20 mouse cellular contexts compared by ENCODE assay signal in the genomic region with DNA sequence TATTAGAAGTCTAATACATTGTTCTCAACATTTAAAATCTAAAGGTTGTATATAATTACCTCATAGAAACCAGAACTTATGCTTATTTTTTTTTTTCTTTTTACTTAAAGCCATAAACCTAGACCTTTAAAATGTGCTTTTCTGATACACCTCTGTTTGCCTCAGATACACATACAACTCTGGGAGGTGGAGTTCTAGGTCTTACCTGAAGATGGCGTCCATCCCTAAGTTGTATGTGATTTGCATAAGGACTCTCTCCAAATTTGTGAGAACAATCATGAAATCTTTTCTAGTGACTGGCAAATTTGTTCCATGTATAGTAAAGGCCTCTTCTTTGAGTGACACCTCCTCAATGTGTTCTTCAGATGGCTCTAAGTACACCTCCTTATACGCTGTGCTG.
A peak's percentile ranks its signal among the peaks of the same experiment; 100 is the strongest.
DNase-seq lines count a peak whose midpoint lies in the region; ATAC-seq lines count a peak whose summit lies in the region.
"Had no signal": no experiment of that assay in that cellular context is flagged by ENCODE, and none has a peak within 500 bp of the region (broad histone marks: within the 10 kb centered on the region; RNA-seq: fewer than 3 reads in every experiment).

No protein-coding gene starts in this region.

- DNase-seq in kidney, adult 9 months = peak; percentile 36
- DNase-seq in kidney, postnatal 4 days = no peak
- peak; percentile 22 for DNase-seq in 3T3-L1 (ENCODE audit: low read depth, low spot score)
- DNase-seq in 416B (ENCODE audit: low read depth) = peak; percentile 1
- DNase-seq in ZHBTc4 (ENCODE audit: low read depth, low spot score) = peak; percentile 7
- DNase-seq: adrenal gland, postnatal 25 days; cerebellum, adult 11 months; cerebellum, adult 9-11 months; gastrocnemius, postnatal 36 days; left cerebral cortex, postnatal 4 days; lung, postnatal 36 days; midbrain, embryonic 14.5 days; retina, postnatal 1 day; thymus, adult 18-20 months; thymus, postnatal 4 days had no signal

- no peak for ATAC-seq in megakaryocyte progenitor cell, adult 5-6 weeks (replicated peaks; ENCODE audit: poor library complexity)
- no peak for ATAC-seq in erythroblast, adult 5-6 weeks (replicated peaks; ENCODE audit: low FRiP score, poor library complexity, severe bottlenecking)
- ATAC-seq: forebrain, embryonic 15.5 days; hindbrain, embryonic 16.5 days; intestine, embryonic 16.5 days had no signal

Comparison
In these comparisons a context has a peak if more than half of its experiments do, and no peak if none do; other contexts are left out.
1. DNase-seq: peak in kidney, adult 9 months (single experiment), 3T3-L1 (single experiment), 416B (single experiment) and ZHBTc4 (single experiment); none in kidney, postnatal 4 days (0 of 2).